Mouse (Mus musculus) C2C12 (cell line): ENCODE measurements at regions not wholly inside any gene's neighbourhood (a gene's known extent, or its start where the extent isn't known, plus 50 kb on each side); places are given as distances from the start of the nearest gene placed in this dataset.

Experiments
- CEBPB ChIP-seq: IDR thresholded peaks from one replicate; pipeline ENCODE4 v1.6.1; 2011; ENCODE audit warnings: low read depth, mild to moderate bottlenecking, control low read depth, moderate library complexity
- CTCF ChIP-seq: IDR thresholded peaks from one replicate; pipeline ENCODE4 v1.5.1; 2011; ENCODE audit not compliant: control insufficient read depth, insufficient read depth, insufficient read length
- FOSL1 ChIP-seq: IDR thresholded peaks from one replicate; pipeline ENCODE4 v1.8.0; 2011; ENCODE audit warnings: mild to moderate bottlenecking, low read length; ENCODE audit not compliant: poor library complexity, insufficient read depth, severe bottlenecking
- MAX ChIP-seq: IDR thresholded peaks from one replicate; pipeline ENCODE4 v1.6.1; 2011; ENCODE audit warnings: mild to moderate bottlenecking, control low read depth
- MYOD1 ChIP-seq: IDR thresholded peaks from one replicate; pipeline ENCODE4 v1.6.1; 2011; ENCODE audit warnings: low read depth; ENCODE audit not compliant: control insufficient read depth, insufficient read length
- MYOG ChIP-seq: IDR thresholded peaks from one replicate; pipeline ENCODE4 v1.6.1; 2011; ENCODE audit not compliant: control insufficient read depth, insufficient read length; ENCODE audit errors: extremely low read depth
- USF1 ChIP-seq: IDR thresholded peaks from one replicate; pipeline ENCODE4 v1.6.1; 2011; ENCODE audit warnings: low read depth, mild to moderate bottlenecking, control low read depth, moderate library complexity

GRCm38 (mm10) chr11:24305691-24306090, 227.8 kb downstream of the Bcl11a start:
- no peak for TF ChIP-seq CTCF
- TF ChIP-seq USF1, result no peak
- TF ChIP-seq MAX, result no peak
- TF ChIP-seq CEBPB, result no peak
- no peak for TF ChIP-seq MYOD1
- no peak for TF ChIP-seq FOSL1
- TF ChIP-seq MYOG, result no peak
